Mouse (Mus musculus) T-helper 17 cell (primary cell): ENCODE data around the gene Cntn2.

Experiments
- in situ Hi-C, 2 experiments: fragments of 300-600 bp; cut with MboI, MseI; formaldehyde crosslinking; loops; 1 replicate in 1 of 2; 2 replicates in 1 of 2; pipeline ENCODE4 v1.15.1; 2025; ENCODE audit warnings: high pct_unique_total_duplicates in 2 of 2

The Cntn2 gene

GRCm38 (mm10) chr1:132542762-132543306, at the start of gene Cntn2:
Cntn2 (minus strand) TSS chr1:132543256.
- in situ Hi-C loops, result no loop called here

GRCm38 (mm10) chr1:132592145-132592544, 49.1 kb upstream of the Cntn2 start:
- in situ Hi-C loops, result loop anchor here (5.0 kb wide), 2 partner anchors 65 to 230 kb away; no protein-coding TSS in a partner anchor

DNA sequence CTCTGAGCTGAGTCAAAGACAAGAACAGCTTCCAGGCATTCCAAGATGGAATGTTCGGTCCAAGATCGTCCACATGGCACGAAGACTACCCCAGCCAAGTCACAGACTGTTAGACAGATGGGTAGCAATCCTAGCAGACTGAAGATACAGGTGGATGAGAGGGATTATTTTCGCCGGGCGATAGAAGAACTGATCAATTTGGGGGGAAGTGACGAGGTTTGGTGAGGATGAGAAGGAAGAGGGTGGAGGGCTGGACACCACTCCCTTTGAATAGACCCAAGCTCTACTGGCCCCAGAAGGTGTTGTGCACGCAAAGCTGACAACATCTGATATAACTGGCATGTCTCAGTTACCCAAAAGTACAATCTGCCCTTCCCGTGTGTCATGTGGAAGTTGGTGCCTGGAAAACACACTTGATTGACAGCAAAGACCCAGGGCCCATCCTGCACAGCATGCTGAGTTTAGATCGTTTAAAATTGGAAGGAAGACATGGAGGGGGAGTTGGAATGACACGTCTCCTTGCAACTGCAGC, 48.4 kb upstream of the Cntn2 start:
- in situ Hi-C loops, result loop anchor here (5.0 kb wide), 2 partner anchors 64 to 229 kb away; no protein-coding TSS in a partner anchor

GRCm38 (mm10) chr1:132586679-132587201, 43.7 kb upstream of the Cntn2 start:
- in situ Hi-C loops, result no loop called here

GRCm38 (mm10) chr1:132585376-132585775, 42.3 kb upstream of the Cntn2 start:
- in situ Hi-C loops, result no loop called here

- in situ Hi-C loops, result no loop called here
These were observed 40.0 kb upstream of the Cntn2 start for GRCm38 (mm10) chr1:132582998-132583604.

- in situ Hi-C loops, result no loop called here
These were observed 39.1 kb upstream of the Cntn2 start for GRCm38 (mm10) chr1:132581845-132582839.

- in situ Hi-C loops, result no loop called here
These were observed 37.0 kb upstream of the Cntn2 start for GRCm38 (mm10) chr1:132580063-132580462.

GRCm38 (mm10) chr1:132576845-132577244, 33.8 kb upstream of the Cntn2 start:
- in situ Hi-C loops, result no loop called here

DNA sequence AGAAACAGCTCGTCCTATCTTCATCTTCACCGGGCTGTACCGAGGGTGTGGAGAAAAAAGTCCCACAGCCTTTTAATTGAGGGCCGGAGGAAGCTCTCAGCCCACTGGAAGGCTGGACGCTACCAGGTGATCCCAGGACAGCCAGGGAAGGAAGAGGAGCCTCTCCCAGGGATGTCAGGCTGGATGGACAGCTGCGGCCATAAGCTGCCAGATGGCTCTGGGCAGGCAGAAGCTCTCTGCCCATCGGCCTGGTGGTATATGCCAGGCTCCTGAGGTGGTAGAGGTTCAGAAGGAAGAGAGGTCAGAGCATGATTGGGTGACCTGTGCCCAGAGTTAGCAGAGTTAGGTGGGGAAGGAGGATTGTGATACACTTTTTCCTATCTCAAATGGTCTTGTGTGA, 29.8 kb upstream of the Cntn2 start:
- in situ Hi-C loops, result no loop called here

- in situ Hi-C loops, result no loop called here
These were observed 28.6 kb upstream of the Cntn2 start for GRCm38 (mm10) chr1:132571613-132572012.

GRCm38 (mm10) chr1:132570906-132571305, 27.9 kb upstream of the Cntn2 start:
- in situ Hi-C loops, result no loop called here

DNA sequence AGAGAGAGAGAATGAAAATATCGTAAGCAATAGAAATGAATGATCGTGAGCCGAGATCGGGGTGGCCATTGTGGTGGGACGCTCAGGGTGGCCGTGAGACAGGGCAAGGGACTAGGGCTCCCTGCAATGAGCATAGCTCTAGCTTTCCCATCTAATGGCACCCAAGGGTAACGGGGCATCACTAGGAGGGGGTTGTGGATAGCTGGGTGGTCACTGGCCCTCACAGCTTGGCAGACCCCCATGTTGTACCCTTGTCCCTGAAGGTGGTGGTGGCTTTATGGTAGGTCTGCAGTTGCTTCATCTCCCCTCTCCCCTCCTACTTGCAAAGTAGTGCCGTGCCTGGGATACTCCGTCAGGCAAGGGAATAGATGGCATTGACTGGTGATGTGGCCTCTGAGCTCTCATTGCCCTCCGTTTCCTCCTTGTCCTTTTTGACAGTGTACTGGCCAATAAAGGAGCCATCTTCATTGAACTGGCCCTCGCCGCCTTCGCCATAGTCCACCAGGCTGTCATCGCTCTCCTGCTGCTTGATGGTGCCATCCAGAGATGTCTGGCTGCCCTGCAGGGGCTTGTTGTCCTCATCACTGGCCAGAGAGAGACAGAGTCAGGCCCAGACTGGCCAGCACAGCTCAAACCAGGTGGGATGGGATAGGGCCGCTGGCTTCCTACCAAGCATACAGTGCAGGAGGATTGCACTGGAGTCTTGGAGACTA, 27.2 kb upstream of the Cntn2 start:
- in situ Hi-C loops, result no loop called here

- in situ Hi-C loops, result loop anchor here in 1 of 2 experiments (5.0 kb wide), 1 partner anchor 663 kb away; no protein-coding TSS in a partner anchor
These were observed 26.5 kb upstream of the Cntn2 start for GRCm38 (mm10) chr1:132569516-132569915.

DNA sequence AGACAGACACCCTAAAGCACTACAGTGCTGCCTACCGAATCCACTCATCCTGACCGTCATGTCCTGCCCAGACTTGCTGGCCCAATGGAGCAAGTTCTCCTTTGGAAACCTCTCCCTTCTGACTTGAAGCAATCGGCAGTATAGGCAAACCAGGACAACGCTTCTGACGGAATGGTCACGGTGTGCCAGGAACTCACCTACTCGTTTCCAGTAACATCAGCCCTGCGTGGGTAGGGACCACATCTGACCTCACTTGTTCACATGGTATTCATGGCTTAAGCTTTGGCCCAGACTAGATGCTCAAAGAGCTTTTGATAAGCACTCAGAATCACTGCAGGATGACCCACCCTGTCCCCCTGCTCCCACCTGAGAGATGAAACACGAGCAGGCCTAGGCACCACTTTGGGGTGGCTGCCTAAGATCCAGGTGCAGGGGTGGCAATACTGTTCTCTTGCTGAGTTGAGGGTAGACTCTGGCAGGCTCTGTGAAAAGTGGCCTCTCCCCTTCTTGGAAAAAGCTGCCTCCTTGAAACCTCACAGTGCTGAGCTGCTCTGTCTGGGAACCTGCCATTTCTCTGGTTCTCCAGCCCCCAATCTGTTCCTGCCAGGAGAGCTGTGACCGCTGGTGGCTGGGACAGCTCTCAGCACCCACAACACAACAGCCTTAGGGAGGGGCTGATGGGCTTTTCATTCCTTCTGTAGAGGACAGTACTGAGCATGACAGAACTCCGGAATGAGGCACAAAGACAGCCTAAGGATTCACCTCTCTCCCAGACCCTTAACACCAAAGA, 24.5 kb upstream of the Cntn2 start:
- in situ Hi-C loops, result loop anchor here in 1 of 2 experiments (5.0 kb wide), 1 partner anchor 665 kb away; no protein-coding TSS in a partner anchor

- in situ Hi-C loops, result loop anchor here in 1 of 2 experiments (5.0 kb wide), 1 partner anchor 667 kb away; no protein-coding TSS in a partner anchor
These were observed 22.7 kb upstream of the Cntn2 start for GRCm38 (mm10) chr1:132565766-132566165.

GRCm38 (mm10) chr1:132564946-132565345, 21.9 kb upstream of the Cntn2 start:
- in situ Hi-C loops, result loop anchor here in 1 of 2 experiments (5.0 kb wide), 1 partner anchor 667 kb away; no protein-coding TSS in a partner anchor

DNA sequence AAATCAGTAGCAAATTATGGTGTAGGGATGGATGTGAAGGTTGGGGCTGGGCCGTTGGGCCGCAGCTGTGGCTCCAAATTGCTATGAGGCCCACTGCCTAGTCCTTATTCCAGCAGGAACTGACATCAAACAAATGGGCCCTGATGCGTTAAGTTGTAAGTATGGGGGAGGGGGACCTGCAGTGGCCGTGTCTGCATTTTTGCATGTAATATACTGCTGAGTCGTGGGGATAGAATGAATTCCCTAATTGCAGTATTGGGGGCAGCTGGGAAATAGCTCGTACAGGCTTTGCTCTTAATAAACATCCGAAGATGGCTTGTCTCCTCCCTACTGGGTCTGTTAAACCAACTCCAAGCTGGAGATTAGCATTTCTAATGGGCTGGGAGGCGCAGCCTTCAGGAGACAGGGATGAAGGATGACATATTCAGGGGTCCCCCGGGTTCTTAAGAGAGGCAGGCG, 19.3 kb upstream of the Cntn2 start:
- in situ Hi-C loops, result no loop called here

DNA sequence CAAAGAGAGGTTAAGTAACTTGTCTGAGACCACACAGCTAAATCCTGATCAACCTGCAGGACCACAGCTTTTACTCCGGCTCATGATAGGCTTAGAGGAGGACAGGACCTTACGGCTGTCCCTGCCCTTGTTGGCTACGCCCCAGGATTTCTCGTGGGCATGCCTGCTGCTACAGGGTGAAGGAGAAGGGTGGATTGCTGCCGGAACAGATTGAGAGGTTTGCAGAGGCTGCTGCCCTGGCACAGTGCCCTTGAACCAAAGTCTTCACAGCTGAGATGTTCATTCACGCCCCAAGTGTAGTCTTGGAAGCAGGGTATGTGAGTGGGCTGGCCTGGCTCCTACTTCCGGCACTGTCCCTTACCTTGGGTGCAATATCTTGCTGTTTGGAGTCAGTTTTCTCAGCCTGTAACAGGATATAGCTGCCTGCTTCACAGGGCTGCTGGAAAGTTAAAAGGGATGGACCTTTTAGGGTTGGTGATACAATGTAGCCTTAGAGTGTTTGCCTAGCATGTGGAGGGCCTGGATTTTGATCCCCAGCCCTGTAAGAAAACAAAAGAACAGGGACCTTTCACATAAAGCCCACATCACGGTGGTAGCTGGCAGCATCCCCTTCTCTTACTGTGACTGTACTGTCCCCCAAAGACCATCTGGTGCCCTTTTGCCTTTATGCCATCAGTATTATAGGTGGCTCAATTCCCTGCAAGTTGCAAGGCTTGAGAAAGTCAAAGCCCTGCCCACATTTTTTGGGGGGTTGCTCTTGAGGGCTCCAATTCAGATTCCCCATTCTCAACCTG, 18.0 kb upstream of the Cntn2 start:
- in situ Hi-C loops, result no loop called here
